Mouse (Mus musculus) cerebral cortex, adult 2 months (tissue): Measurements from ENCODE around the gene Slx1b.

Source experiments
- WGBS: fragments of 180-500 bp; shearing (Covaris S2); methylation state at CpG from one replicate; pipeline ENCODE4 v1.1.7; 2018; 5-methylcytosine and 5-hydroxymethylcytosine counted together

Gene Slx1b

DNA sequence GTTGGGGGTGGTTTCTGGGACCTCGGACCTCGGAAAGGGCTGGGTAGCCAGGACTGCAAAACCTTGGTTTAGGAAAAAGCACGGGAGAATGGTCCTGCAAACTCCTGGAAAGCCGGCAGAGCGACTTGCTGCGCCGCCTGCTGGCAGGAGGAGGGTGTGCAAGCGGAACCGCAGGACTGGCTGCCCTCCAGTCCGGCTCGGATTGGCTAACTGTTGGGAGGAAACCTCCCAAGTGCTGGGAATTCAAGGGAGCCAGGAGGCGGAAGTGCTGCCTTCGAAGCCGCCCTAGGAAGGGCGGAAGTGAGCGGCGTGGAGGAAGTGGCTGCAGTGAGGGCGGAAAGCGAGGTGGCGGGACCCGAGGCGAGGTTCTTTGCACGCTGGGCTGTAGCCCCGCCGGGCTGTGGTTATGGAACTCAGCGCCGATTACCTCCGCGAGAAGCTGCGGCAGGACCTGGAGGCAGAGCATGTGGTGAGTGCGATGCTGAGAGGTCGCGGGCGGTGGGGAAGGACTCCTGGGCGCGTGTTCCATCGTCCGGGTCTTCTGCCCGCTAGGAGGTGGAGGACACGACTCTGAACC, at the start of gene Slx1b:
Gene Slx1b, minus strand, starts transcription at position 154 of the 577 bp plus-strand sequence.
- WGBS = under 1% methylated on average over 40 of the region's 40 CpGs

DNA sequence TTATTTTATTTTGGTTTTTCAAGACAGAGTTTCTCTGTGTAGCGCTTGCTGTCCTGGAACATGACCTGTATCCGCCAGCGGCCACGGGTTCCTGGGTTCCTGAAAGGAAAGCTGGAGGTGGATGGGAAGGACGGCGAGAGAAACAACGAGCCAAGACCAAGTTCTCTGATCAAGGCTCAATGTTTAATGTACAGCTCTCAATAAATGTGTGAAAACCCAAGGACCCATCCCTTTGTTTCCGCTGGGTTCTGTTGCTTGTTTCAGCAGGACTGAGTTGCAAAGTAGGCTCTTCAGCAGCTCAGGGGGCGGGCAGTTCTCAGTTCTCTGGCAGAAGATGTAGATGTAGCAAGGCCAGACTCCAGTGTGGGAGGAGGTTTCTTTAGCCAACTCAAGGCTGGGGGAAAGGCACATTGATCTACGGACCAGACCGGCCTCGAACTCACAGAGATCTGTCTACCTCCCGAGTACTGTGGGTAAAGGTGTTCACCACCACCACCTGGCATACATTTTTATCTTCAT, 46.4 kb upstream of the Slx1b start:
- 74% methylated on average over 13 of the region's 13 CpGs for WGBS

DNA sequence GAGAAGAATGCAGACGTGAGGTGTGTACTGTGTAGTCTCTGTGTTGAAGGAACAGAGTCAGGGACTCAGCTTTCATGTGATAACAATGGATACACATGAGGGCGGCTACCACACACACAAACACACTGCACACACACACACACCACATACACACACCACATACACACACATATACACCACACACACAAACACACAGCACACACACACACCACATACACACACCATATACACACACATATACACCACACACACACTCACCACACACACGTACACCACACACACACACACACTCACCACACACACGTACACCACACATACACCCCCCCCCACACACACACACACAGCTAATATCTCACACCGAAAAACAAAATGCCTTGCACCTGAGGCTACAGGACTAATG, 45.9 kb upstream of the Slx1b start:
- 90% methylated on average over 5 of the region's 5 CpGs for WGBS

DNA sequence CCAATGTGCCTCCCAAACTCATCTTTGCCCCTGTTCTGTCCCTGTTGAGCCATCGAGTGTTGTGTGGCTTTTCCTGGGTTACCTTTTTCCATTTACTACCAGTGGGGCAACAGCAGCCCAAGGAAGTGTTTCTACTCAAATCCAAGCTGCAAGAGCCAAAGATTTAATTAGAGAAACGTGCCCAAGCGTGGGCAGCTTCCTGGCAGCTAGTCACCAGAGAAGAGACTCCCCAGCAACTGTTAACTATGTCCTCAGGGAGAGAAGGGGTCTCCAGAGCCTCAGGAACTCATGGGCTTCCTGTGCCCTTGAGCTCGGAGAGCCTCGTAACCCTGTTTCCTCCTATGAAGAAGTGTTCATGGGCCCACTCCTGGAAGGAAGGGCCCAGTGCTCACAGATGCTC, 45.4 kb upstream of the Slx1b start:
- WGBS = 58% methylated on average over 5 of the region's 5 CpGs

DNA sequence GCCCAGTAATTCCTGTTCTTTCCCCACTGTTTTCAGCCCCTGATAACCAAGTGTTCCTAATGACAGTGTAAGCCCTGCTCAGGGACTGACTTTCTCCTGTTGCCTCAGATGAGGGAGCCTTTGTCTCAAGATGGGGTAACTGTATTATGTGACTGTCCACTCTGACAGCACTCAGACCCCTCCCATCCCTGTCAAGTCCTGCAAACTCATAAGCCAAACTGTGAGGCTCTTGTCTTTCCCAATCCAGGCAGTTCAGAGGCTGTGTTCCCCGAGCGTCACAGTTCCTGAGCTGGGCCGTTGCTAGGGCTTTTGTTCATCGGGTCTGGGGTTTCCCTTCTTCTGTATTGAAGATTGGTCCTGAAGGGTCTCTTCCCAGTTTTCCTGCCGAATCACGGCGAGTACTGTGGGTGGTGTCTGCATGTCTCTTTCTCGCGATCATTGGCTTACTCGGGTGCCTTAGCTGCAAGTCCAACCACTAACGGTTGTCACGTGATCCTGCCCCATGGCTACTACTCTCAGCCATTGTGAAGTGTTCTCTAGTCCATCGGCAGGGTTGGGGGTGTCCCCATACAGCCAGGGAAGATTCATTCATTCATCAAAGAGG, 44.6 kb upstream of the Slx1b start:
- 54% methylated on average over 13 of the region's 13 CpGs for WGBS

DNA sequence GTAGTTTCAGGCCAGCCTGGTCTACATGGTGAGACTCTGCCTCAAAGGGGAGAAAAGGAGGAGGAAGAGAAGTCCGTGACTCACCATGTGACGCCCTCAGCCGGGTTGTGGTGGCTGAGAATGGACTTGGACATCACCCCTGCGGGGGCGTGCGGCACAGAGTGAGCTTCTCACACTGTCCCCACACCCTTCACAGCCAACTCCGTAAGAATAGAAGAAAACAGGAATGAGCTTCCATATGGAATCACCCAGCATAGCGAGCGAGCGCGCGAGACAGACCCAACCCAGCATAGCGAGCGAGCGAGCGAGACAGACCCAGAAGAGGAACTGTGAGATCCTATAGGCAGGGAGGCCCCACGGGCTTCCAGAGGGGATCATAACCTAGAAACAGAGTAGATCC, 44.0 kb upstream of the Slx1b start:
- 51% methylated on average over 17 of the region's 17 CpGs for WGBS

DNA sequence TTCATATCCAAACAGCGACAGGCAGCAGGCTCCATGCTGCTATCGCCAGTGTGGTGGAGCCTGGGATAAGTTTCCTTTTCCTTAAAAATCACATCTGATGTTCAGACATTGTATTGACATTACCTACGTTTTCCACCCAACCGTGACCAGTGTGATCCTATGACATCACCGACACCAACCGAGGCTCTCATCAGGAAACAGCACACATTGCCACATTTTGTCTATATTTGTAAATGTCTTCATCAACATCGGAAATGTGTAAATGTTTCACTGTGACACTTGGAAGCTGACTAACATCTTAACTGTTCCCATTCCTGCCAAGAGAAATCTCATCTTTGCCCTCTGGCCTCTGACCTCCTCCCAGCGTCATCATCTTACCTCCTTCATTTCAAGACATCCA, 40.5 kb upstream of the Slx1b start:
- WGBS = 69% methylated on average over 8 of the region's 8 CpGs

DNA sequence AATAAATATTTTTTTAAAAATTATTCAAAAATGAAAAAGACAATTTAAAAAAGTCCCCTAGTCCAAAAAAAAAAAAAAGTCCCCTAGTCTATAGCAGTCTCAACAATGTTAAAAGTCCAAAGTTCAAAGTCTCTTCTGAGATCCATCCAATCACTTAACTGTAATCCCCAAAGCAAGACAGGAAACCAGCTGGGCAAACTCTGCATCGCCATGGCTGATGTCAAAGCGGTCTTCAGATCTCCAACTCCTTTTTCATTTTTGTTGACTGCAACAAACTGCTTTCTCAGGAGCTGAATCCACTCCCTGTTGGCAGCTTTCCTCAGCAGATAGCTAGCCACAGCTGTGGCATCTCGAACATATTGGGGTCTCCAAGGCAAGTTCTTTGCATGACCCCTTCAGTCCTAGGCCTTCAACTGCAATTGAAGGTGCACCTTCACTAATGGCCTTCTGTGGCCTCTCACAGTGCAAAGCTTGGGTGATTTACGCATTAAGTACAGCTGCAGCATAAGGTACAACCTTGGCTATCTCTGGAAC, 34.7 kb upstream of the Slx1b start:
- 86% methylated on average over 4 of the region's 4 CpGs for WGBS

DNA sequence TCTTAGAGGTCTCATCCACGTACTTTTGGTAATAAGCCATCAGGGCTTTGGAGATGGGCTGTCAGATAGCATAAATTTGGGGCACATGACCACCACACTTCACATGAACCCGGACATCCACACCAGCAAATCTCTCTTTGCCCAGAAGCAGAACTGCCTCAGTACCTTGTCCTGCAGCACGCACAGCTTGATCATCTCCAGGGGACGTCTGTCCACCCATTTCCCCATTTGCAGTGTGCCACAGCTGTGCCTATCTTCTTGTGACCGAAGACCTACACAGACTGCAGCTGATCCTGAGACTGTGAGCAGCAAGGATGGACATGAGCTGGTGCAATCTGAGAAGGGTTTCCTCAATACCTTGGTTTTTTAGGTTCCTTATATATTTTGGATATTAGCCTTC, 30.1 kb upstream of the Slx1b start:
- WGBS = 85% methylated on average over 5 of the region's 5 CpGs

DNA sequence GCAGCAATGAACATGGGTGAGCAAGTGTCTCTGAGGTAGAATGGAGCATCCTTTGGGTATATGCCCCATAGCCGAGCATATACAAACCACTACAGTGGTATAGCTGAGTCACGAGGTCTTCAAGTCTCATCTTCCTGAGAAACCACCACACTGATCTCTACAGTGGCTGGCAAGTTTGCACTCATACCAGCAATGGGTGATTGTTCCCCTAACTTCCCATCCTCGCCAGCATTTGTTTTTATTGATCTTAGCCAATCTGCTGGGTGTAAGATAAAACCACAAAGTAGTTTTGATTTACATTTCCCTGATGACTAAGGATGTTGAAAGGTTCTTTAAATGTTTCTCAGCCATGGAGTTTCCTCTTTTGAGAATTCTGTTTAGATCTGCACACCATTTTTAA, 29.5 kb upstream of the Slx1b start:
- WGBS = 80% methylated on average over 3 of the region's 3 CpGs

DNA sequence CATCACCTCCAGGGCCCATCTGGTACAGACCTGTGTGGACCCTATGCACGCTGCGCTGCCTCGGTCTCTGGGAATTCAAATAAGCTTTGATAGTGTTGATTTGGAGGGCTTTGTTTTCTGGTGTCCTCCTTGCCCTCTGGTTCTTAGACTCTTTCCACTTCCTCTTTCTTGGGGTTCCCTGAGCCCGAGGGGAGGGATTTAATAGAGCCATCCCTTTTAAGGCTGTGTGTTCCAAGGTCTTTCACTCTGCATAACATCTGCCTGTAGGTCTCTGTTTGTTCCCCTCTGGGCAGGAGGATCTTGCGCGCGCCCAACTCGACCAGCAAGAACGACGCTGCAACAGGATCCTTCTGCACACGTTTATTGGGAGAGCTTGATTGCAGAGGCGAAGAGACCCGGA, 26.1 kb upstream of the Slx1b start:
- 87% methylated on average over 13 of the region's 13 CpGs for WGBS

DNA sequence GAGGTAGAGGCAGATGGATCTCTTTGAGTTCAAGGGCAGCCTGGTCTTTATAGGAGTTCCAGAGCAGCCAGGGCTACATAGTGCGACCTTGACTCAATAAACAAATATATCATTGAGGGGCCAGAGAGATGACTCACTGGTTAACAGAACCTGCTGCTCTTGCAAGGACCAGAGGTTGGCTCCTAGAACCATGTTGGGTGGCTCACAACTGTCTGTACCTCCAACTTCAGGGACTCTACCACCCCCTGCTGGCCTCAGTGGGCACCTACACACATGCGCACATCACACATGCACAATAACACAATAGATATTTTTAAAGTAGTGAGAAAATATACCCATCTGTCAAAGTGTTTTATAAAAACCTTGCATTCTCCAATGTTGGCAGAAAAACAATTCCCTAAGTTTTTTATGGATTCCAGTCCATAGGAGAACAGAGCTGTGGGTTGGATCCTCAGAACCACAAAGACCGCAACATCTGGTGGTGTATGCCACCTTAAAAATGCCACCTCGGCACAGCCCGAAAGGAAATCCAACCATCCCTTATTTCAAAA, 23.3 kb upstream of the Slx1b start:
- WGBS = 63% methylated on average over 5 of the region's 5 CpGs

DNA sequence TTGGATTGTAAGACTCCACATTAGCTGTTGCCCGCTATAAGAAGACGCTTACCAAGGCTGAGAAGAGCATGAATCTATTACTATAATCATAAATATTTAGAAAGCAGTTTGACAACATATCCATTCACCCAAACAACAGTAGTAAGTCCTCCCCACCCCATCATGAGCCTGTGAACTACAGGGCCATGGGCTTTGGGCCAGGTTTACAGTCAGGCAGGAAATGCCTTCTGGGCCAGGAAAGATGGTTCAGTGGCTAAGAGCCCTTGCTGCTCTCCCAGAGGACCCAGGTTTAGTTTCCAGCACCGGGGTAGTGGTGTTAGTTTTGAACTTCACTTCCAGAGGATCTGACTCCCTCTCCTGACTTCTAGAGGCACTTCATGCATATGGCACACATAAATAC, 22.0 kb upstream of the Slx1b start:
- WGBS = 88% methylated on average over 3 of the region's 3 CpGs

DNA sequence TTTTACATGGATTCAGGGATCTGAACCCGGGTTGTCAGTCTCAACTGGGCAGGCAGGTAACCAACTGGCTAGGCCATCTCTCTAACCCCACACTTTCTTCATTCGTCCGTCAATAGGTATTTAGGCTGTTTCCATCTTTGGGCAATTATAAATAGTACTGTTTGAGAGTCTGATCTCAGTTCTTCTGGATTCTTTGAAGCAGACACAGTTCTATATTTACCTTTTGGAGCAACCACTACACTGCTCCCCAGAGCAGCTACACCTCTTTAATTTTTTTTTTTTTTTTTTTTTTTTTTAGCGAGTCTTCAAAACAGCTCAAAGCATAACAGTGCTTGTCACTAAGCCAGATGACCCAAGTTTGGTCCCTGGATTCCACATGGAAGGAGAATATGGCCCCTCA, 20.1 kb upstream of the Slx1b start:
- 54% methylated on average over 4 of the region's 4 CpGs for WGBS

DNA sequence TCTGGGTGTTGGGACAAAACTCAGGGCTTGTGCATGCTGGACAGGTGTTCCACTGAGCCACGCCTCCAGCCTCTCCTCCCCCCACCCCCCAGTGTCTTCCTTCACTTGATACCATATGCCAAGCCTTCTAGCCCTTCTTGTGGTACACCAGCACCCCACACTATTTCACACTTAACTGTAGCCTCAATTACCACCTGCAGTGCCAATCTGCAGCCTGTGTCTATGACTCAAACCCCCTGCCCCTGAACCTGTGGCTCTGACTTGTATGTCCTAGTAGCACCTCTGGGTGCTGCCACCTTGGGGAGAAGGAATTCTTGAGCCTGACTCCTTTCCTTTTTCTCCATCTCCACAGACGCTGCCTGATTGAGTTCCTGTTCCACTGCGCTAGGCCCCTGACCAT, 16.3 kb upstream of the Slx1b start:
- WGBS = 88% methylated on average over 3 of the region's 3 CpGs

DNA sequence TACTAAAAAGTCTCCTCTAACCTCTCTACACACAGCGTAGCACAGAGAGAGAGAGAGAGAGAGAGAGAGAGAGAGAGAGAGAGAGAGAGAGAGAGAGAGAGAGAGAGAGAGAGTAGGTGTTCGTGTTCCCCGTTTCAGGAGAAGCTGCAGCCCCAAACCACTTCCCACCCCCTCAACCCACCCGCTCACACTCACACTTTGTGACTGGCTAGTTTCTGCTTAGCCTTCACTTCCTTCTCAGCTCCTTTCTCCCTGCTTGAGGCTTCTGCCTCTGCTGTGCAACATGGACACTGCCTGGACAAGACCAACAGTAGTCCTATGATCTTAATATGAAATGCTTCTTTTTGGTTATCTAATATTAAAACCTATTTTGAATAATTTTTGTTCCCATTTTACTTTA, 14.7 kb upstream of the Slx1b start:
- WGBS = 53% methylated on average over 4 of the region's 4 CpGs

DNA sequence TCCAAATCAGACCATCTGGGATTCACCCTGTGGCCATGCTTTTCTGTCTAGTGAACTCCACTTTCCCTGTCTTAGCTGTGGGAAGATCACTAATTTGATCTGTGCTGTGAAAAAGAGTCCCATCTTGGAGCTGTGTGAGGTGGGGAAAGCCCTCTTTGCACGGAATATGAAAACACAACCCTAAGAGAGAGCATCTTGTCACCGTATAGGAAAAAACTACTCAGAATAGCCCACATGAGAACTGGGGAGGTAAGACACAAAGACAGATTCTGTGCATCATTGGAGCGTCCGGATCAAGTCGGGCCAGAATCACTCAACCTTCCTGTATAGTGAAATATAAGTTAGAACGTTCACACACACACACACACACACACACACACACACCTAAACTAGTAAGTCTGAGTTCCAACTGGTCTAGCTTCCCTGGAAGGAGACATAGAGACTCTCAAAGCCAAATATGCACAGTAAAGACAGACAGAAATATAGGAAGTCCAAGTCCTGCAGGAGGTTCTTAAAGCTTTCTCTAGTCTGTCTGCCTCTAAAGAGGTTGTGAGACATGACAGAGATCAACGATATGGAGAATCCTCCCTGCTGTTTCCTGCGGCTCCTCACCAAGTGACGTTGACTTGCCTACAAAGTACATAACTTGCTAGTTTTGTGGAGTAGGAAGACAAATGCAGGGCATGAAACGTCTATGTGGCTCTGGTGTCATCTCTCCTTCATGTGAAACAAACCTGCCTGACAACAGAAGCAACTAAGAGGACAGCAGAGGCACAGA, 12.8 kb upstream of the Slx1b start:
- 77% methylated on average over 10 of the region's 10 CpGs for WGBS

DNA sequence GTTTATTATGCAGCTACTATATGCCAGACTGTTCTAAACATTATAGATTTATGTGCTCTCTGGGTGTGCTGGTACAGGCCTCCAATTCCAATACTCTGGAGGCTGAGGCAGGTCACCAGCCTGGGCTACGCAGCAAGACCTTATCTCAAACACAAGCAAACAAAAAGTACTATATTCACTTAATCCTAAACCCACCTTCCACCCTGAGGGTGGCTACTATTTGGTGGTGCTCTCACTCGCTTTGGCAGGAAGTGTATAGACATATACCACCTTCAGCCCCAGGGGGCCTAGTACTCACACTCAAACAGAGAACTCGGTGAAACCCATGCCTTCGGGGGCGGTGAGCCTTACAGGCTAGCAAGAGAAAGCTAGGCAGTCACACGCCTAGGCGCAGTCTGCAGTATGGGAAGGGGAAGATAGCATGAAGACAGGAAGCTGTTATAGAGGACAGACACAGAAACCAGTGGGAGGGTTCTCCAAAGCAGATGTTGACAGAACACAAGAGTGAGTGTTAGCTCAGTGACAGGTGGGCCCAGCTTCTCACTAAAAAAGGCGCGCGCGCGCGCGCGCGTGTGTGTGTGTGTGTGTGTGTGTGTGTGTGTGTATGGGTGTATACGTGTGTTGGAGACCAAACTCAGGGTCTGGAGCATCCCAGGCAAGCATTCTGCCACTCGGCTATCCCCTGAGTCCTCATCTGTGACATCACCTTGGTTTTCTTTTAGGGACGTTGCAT, 12.0 kb upstream of the Slx1b start, which contains the start of gene Coro1a:
Gene Coro1a, minus strand, starts transcription at position 346 of the 733 bp plus-strand sequence.
- WGBS = 70% methylated on average over 19 of the region's 19 CpGs

DNA sequence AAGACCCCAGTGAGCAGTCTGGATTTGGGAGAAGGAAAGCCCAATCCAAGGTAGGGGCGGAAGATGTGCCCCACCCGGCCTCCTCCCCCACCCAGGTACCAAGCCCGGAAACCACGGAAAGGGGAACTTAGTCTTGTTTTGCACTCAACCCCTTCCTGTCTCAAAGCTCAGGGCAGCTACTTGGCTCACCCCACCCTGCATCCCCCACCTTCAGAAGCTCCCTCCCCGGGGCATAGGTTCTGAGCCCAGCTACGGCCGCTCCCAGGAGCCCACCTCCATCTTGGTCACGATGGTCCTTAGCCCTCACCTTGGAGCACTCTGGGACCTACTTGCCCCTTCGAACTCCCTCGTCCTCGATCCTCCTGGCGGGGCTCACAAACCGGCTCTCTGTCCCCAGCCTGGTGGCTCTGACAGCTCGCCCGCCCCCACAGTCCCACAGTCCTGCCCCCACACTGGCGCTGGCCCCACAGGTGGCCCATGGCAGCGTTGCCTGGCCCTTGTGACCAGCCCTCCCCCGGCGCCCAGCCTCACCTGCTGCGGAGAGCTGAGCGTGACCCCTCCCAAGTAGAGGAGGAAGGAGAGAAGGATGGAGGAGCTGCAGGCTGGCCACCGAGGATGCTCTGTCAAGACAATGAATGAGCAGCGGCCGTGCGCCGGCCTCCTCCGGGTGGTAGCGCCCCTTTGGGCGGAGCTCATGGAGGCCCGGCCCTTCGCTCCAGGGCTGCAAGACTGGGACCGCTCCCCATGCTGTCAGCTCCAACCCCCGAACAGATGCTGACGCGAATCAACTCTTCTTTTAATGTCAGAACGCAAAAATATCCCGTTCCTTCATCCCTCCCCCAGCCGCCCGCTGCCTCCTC, 8.8 kb upstream of the Slx1b start:
- 1% methylated on average over 39 of the region's 39 CpGs for WGBS

DNA sequence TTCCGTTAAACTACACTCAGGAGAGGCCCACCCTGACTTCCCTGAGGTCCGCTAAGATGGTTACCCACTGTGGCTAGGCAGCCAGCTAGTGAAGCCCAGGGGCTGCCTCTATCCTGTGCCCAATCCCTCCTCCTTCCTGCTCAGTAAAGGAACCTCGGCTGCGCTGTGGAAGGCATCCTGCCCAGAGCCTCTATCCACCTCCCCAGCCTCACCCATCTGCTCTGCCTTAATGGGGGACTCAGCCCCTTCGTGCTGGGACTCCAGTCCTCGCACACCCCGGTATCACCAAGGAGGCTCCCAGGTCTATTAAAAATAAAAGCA, 8.1 kb upstream of the Slx1b start:
- WGBS = 9% methylated on average over 7 of the region's 7 CpGs
